ENCODE assay signal across 8 mouse cellular contexts in the genomic region with DNA sequence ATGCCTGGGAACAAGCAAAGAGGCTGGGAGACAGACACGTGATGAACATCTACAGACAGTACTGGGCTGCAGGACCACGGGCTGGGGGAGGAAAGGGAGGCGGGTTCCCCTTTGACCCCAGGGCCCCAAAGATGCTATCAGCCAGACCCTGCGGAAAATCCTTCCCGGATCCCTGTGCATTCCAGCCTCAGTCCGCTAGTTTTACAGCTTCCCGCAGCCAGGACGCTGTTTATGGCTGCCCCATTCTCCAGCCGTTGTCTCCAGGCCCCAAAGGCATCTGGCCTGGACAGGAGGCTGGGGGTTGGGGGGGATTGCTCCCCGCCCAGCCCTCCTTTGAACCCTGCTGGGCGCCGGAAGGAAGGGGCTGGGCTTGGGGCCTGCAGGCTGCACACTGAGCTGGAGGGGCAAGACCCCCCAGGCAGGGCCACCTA. TPM values are rescaled to one million over a fixed set of nuclear protein-coding genes. Genes with fewer than 3 reads are reported as not detected.
DNase-seq lines count a peak whose midpoint lies in the region; ATAC-seq lines count a peak whose summit lies in the region.

No protein-coding gene starts in this region.

- H3K9ac ChIP-seq in heart, embryonic 15.5 days, result no peak overlapping the region
- H3K9ac ChIP-seq in midbrain, embryonic 12.5 days (replicated peaks), result peak overlapping the region; percentile 15; the same call in 1 of the 2 replicates

- H3K36me3 ChIP-seq in heart, embryonic 15.5 days, result no peaks in the 10 kb centered on the region
- H3K36me3 ChIP-seq in midbrain, embryonic 12.5 days, result no peaks in the 10 kb centered on the region

- peaks cover 16% of the 10 kb centered on the region for H3K4me1 ChIP-seq in heart, embryonic 15.5 days (replicated peaks)
- H3K4me1 ChIP-seq in midbrain, embryonic 12.5 days, result peaks cover 9% of the 10 kb centered on the region

- peak overlapping the region; percentile 38 for H3K4me2 ChIP-seq in heart, embryonic 15.5 days
- no peak overlapping the region for H3K4me2 ChIP-seq in midbrain, embryonic 12.5 days (replicated peaks)

- 5% methylated on average over 12 of the region's 12 CpGs for WGBS in heart, embryonic 15.5 days
- 5% methylated on average over 12 of the region's 12 CpGs for WGBS in midbrain, embryonic 12.5 days

- no peak for ATAC-seq in heart, embryonic 15.5 days (replicated peaks; ENCODE audit: insufficient number of reproducible peaks, insufficient read depth, low FRiP score, low read depth)
- peak; percentile 30; the same call in 1 of the 2 replicates for ATAC-seq in midbrain, embryonic 12.5 days (ENCODE audit: low FRiP score, low read depth)

- peaks cover 94% of the 10 kb centered on the region for H3K27me3 ChIP-seq in heart, embryonic 15.5 days
- H3K27me3 ChIP-seq in midbrain, embryonic 12.5 days, result peaks cover 100% of the 10 kb centered on the region

- no peak overlapping the region for H3K4me3 ChIP-seq in heart, embryonic 15.5 days
- H3K4me3 ChIP-seq in midbrain, embryonic 12.5 days, result no peak overlapping the region

- no peak overlapping the region for H3K27ac ChIP-seq in heart, embryonic 15.5 days
- H3K27ac ChIP-seq in midbrain, embryonic 12.5 days (replicated peaks), result no peak overlapping the region

- no peak for DNase-seq in heart, adult 18-20 months
- peak; percentile 16 for DNase-seq in CD4-positive helper T cell, adult 2 months (ENCODE audit: low read depth, low spot score)
- peak; percentile 65 for DNase-seq in embryo, embryonic 9.5 days (ENCODE audit: extremely low spot score)
- no peak for DNase-seq in spleen, adult 18-20 months
- DNase-seq in layer of hippocampus, adult 8-10 months (ENCODE audit: low spot score in 2 of 2), result no peak
- no peak for DNase-seq in layer of hippocampus, postnatal 10 days (ENCODE audit: low spot score in 2 of 2)

- no peaks in the 10 kb centered on the region for H3K9me3 ChIP-seq in heart, embryonic 15.5 days (replicated peaks)
- H3K9me3 ChIP-seq in midbrain, embryonic 12.5 days, result no peaks in the 10 kb centered on the region

RNA-seq across cellular contexts. Expression of a gene that starts 10.7 kb away (rescaled TPM):
- polyA plus RNA-seq in heart, embryonic 15.5 days (2015; fragmentation: Nextera tagmentation; extraction: Ambion mirVana), result 14.1 and 16.8 TPM in 2 replicates
- 10 to 100 TPM; 10.9 to 12.9 TPM for total RNA-seq in heart, adult 18-20 months (2021)
- polyA plus RNA-seq in midbrain, embryonic 12.5 days (2016; fragmentation: Nextera tagmentation; extraction: Ambion mirVana), result 27.5 and 28.9 TPM in 2 replicates
- 10 to 100 TPM; 13.2 to 21.6 (median 17.3) TPM for total RNA-seq in layer of hippocampus, adult 8-10 months (2022)
- total RNA-seq in layer of hippocampus, postnatal 10 days (2021), result 10 to 100 TPM; 15.1 to 17.4 TPM

Comparison
In these comparisons a context has a peak if more than half of its experiments do, and no peak if none do; other contexts are left out.
1. DNase-seq: peak in CD4-positive helper T cell, adult 2 months (single experiment) and embryo, embryonic 9.5 days (single experiment); none in heart, adult 18-20 months (0 of 2), spleen, adult 18-20 months (0 of 2), layer of hippocampus, adult 8-10 months (0 of 2) and layer of hippocampus, postnatal 10 days (0 of 2).